Mouse (Mus musculus): ENCODE results near the gene Cdyl.

GRCm38 (mm10) chr13:35879068-35879467 lies 219.4 kb downstream of the Cdyl start:
- TF ChIP-seq CTCF (IDR thresholded peaks at IDR 0.05; ENCODE audit: low read depth, low read length): no peak
- no peak for TF ChIP-seq POLR2A (IDR thresholded peaks at IDR 0.05; ENCODE audit: insufficient read depth, low read length)
- TF ChIP-seq EP300 (IDR thresholded peaks at IDR 0.05; ENCODE audit: insufficient read depth, low read depth, low read length): no peak

Measured in ES-Bruce4 (cell line).